Mouse (Mus musculus) lung, embryonic 16.5 days (tissue): ENCODE results near the gene Top2b. TPM values are rescaled to one million over a fixed set of nuclear protein-coding genes. Genes with fewer than 3 reads are reported as not detected.

Experiments
- ATAC-seq: fragments of 200-750 bp; cut with Nextera tagmentation; 2 replicates; pipeline ENCODE4 v1.8.0; 2017; ENCODE audit warnings: low read depth, mild to moderate bottlenecking, moderate library complexity
- H3K27ac ChIP-seq: fragments of 300-500 bp; sonication (generic); 2 replicates; pipeline ENCODE4 v1.5.1; 2014; ENCODE audit warnings: mild to moderate bottlenecking, control low read depth, low read length
- H3K27me3 ChIP-seq: fragments of 300-500 bp; sonication (generic); 2 replicates; pipeline ENCODE4 v1.6.1; 2014; ENCODE audit warnings: low read depth, low read length, mixed read lengths; ENCODE audit not compliant: control insufficient read depth, insufficient read depth
- H3K36me3 ChIP-seq: fragments of 300-500 bp; sonication (generic); 2 replicates; pipeline ENCODE4 v1.6.1; 2014; ENCODE audit warnings: low read length; ENCODE audit not compliant: control insufficient read depth, insufficient read depth
- H3K4me1 ChIP-seq: fragments of 300-500 bp; sonication (generic); replicated peaks from 2 replicates; pipeline ENCODE4 v1.6.1; 2014; ENCODE audit warnings: low read length, mixed read lengths; ENCODE audit not compliant: control insufficient read depth, insufficient read depth
- H3K4me2 ChIP-seq: fragments of 300-500 bp; sonication (generic); 2 replicates; pipeline ENCODE4 v1.6.1; 2014; ENCODE audit warnings: low read depth, low read length, control low read depth
- H3K4me3 ChIP-seq: fragments of 300-500 bp; sonication (generic); 2 replicates; pipeline ENCODE4 v1.5.1; 2014; ENCODE audit warnings: mild to moderate bottlenecking, low read length, control low read depth
- H3K9ac ChIP-seq: fragments of 300-500 bp; sonication (generic); 2 replicates; pipeline ENCODE4 v1.6.1; 2014; ENCODE audit warnings: low read length, control low read depth
- H3K9me3 ChIP-seq: fragments of 300-500 bp; sonication (generic); 2 replicates; pipeline ENCODE4 v1.6.1; 2016; ENCODE audit warnings: low read length; ENCODE audit not compliant: control insufficient read depth
- WGBS: fragments of 180-500 bp; shearing (Covaris S2); extraction: QIAGEN DNeasy Blood & Tissue Kit; methylation state at CpG from one replicate; pipeline ENCODE4 v1.1.7; 2014; 5-methylcytosine and 5-hydroxymethylcytosine counted together
- polyA plus RNA-seq: library from polyadenylated mRNA; unstranded; fragments of >200 nt; fragmentation: Nextera tagmentation; extraction: Ambion mirVana; gene quantifications from 2 replicates; pipeline ENCODE4 v1.2.1, GENCODE M21; 2015

The Top2b gene
- polyA plus RNA-seq, 1 experiment from 2014 or later: 45.6 TPM

DNA sequence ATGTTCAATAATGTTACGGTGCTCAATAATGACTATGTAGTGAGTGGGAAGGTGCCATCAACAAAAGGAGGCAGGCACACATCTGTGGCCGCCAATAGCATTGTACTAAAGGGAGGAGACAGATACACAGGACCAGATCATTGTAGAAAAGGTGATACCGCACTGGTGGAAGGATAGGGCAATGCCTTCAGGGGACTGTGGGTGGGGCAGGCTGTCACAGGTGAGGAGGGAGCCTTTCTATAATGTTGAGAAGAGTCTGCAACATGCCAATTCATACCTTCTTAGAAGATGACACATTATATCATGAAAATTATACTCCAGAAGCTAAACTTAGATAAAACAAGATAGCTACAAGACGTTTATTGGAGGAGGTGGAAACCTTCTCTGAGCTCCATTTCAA, 72.4 kb downstream of the Top2b start:
- no peaks in the 10 kb centered on the region for H3K9me3 ChIP-seq
- H3K36me3 ChIP-seq: peaks cover 3% of the 10 kb centered on the region; the same call in 1 of the 2 replicates
- no peak for ATAC-seq
- no peak overlapping the region for H3K4me3 ChIP-seq
- H3K4me1 ChIP-seq: no peaks in the 10 kb centered on the region
- H3K27ac ChIP-seq: no peak overlapping the region
- no peak overlapping the region for H3K9ac ChIP-seq
- H3K27me3 ChIP-seq: no peaks in the 10 kb centered on the region
- WGBS: 82% methylated on average over 4 of the region's 4 CpGs
- H3K4me2 ChIP-seq: no peak overlapping the region

DNA sequence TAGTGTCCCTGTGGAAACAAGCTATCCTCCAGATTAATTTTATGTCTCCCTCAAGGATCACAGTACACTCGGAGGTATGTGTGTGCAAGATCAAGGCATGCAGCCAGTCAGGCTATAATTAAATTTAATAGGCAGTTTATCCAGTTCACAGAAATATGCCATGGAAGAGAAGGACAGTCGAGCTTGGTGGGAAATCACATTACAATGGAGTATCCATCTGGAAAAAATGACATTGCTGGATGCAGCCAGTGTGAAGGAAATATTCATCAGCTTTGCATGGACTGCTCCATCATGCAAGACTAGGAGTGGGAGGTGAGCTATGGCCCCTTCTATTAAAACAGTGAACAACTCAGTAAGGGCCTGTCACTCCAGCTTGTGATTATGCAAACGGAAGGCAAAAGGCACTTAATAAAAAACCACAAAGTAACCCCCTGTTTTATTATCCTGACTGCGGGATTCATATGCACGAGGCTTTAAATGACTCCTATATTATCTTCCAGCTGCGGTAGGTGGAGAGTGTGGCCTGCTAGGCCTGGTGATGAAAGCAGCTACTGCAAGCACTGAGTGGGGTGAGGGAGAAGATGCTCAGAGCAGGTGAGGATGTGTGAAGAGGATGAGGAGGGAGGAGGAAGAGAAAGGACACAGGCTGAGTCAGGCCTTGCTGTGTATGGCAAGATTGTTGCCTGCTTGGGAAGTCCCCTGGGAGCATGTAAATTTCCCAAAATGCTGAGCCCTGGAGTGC, 74.6 kb downstream of the Top2b start:
- H3K27ac ChIP-seq: no peak overlapping the region
- no peak overlapping the region for H3K9ac ChIP-seq
- H3K4me2 ChIP-seq: no peak overlapping the region
- ATAC-seq: no peak
- H3K4me1 ChIP-seq: no peaks in the 10 kb centered on the region
- H3K4me3 ChIP-seq: no peak overlapping the region
- no peaks in the 10 kb centered on the region for H3K9me3 ChIP-seq
- 76% methylated on average over 6 of the region's 6 CpGs for WGBS
- H3K27me3 ChIP-seq: no peaks in the 10 kb centered on the region
- peaks cover 3% of the 10 kb centered on the region; the same call in 1 of the 2 replicates for H3K36me3 ChIP-seq

DNA sequence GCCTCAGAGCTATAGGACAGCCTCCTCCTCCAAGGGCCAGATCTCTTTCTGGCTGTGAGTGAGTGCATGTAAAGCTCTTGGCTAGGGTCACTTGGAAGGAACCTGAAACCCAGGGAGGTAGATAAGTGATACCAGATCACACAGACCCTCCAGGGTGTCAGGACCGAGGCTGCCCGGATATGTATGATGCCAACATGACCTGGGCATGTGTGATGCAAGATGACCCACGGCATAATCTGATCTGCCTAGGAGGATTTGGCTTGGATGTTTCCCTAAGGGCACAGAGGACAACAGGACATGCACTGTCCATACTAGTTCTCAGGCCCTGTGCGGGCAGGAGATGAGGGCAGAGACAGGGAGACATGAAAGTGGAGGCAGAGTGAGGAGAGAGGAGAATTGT, 79.9 kb downstream of the Top2b start:
- no peak for ATAC-seq

DNA sequence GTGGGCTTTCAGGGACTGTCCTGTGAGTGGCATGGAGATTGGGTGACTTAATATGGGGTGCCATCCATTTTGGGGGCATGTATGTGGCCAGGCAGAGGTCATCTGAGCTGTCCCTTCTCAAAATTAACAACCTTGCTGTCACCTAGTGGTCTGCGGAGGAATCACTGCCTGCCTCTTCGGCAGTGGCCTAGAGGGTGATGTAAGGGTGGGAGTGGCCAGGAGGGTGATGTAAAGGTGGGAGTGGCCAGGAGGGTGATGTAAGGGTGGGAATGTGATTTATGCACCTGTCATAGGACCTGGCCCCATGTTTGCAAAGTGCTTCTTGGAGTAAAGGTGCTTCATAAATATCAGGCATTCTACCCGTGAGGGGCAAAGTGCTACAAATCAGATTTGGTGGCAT, 82.6 kb downstream of the Top2b start:
- Histone ChIP-seq H3K27ac (no peak overlapping the region), H3K9me3 (no peaks in the 10 kb centered on the region), H3K4me3 (no peak overlapping the region), H3K36me3 (no peaks in the 10 kb centered on the region), H3K4me2 (no peak overlapping the region), H3K9ac (no peak overlapping the region), H3K27me3 (no peaks in the 10 kb centered on the region), H3K4me1 (0 out of 2 replicates have a peak, but pooled peaks cover 2% of the 10 kb centered on the region)
- 35% methylated on average over 3 of the region's 3 CpGs for WGBS
- peak; percentile 52; the same call in 1 of the 2 replicates for ATAC-seq

More for the DNA sequence above, 79.9 kb downstream of the Top2b start:
- Histone ChIP-seq H3K4me3 (no peak overlapping the region), H3K9ac (no peak overlapping the region), H3K4me1 (0 out of 2 replicates have a peak, but pooled peaks cover 2% of the 10 kb centered on the region), H3K27me3 (no peaks in the 10 kb centered on the region), H3K9me3 (no peaks in the 10 kb centered on the region), H3K36me3 (no peaks in the 10 kb centered on the region), H3K4me2 (no peak overlapping the region), H3K27ac (no peak overlapping the region)
- 82% methylated on average over 4 of the region's 4 CpGs for WGBS

DNA sequence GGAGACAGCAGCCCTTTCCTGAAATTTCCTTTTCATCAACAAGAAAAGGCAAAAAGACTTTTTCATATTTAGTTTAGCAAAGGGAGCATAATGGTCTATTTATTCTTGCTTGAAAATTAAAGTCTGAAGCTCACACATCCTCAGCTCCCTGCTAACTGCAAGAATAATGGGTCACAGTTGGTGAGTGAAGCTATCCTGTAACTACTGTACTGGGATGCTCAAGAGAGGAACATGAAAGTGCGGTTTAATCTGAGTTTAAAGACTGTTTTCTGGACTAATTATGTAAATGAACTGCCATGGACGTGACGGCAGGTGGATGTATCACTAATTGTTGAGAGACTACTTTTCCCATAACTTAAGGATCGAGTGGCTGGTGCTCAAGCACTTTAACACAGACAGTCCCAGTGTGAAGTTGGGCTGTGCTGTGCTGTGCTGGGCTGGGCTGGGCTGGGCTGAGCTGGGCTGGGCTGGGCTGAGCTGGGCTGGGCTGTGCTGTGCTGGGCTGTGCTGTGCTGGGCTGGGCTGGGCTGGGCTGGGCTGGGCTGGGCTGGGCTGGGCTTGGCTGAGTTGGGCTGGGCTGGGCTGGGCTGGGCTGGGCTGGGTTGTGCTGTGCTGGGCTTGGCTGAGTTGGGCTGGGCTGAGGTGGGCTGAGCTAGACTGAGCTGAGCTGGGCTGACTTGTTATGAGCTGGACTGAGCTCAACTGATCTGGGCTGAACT, 83.4 kb downstream of the Top2b start:
- no peaks in the 10 kb centered on the region for H3K27me3 ChIP-seq
- H3K9me3 ChIP-seq: no peaks in the 10 kb centered on the region
- 0 out of 2 replicates have a peak, but pooled peaks cover 2% of the 10 kb centered on the region for H3K4me1 ChIP-seq
- H3K9ac ChIP-seq: no peak overlapping the region
- no peaks in the 10 kb centered on the region for H3K36me3 ChIP-seq
- H3K4me2 ChIP-seq: no peak overlapping the region
- H3K4me3 ChIP-seq: no peak overlapping the region
- WGBS: 32% methylated on average over 4 of the region's 4 CpGs
- peak; percentile 96 for ATAC-seq
- H3K27ac ChIP-seq: 0 out of 2 replicates have a peak overlapping the region, but pooled peaks have one; percentile 4

- Histone ChIP-seq H3K9me3 (no peaks in the 10 kb centered on the region), H3K4me2 (no peak overlapping the region), H3K4me1 (peaks cover 3% of the 10 kb centered on the region; the same call in 1 of the 2 replicates), H3K27ac (no peak overlapping the region), H3K9ac (no peak overlapping the region), H3K27me3 (no peaks in the 10 kb centered on the region), H3K4me3 (no peak overlapping the region), H3K36me3 (no peaks in the 10 kb centered on the region)
- 97% methylated on average over 1 of the region's 1 CpGs for whole genome bisulfite sequencing
- no peak for ATAC-seq
These were observed 113.8 kb downstream of the Top2b start for GRCm38 (mm10) chr14:16478606-16479323.

- Histone ChIP-seq H3K27ac (no peak overlapping the region), H3K4me3 (no peak overlapping the region), H3K4me2 (no peak overlapping the region), H3K27me3 (no peaks in the 10 kb centered on the region), H3K9me3 (no peaks in the 10 kb centered on the region), H3K4me1 (peaks cover 8% of the 10 kb centered on the region), H3K9ac (no peak overlapping the region), H3K36me3 (no peaks in the 10 kb centered on the region)
- 85% methylated on average over 2 of the region's 2 CpGs for WGBS
- ATAC-seq: no peak
These were observed 114.5 kb downstream of the Top2b start for GRCm38 (mm10) chr14:16479521-16479920.

- no peak overlapping the region for H3K4me3 ChIP-seq
- H3K27ac ChIP-seq: no peak overlapping the region
- H3K4me2 ChIP-seq: no peak overlapping the region
- peaks cover 8% of the 10 kb centered on the region for H3K4me1 ChIP-seq
- no peak overlapping the region for H3K9ac ChIP-seq
- no peaks in the 10 kb centered on the region for H3K27me3 ChIP-seq
- 63% methylated on average over 6 of the region's 6 CpGs for WGBS
- no peaks in the 10 kb centered on the region for H3K9me3 ChIP-seq
- H3K36me3 ChIP-seq: no peaks in the 10 kb centered on the region
- ATAC-seq: no peak
These were observed 115.6 kb downstream of the Top2b start for GRCm38 (mm10) chr14:16480621-16481020.
